8 mouse cellular contexts compared by ENCODE assay signal in genomic region chr13:23525901-23526300, GRCm38 (mm10). TPM values are rescaled to one million over a fixed set of nuclear protein-coding genes. Genes with fewer than 3 reads are reported as not detected.
DNase-seq lines count a peak whose midpoint lies in the region; ATAC-seq and TF ChIP-seq lines count a peak whose summit lies in the region.

No protein-coding gene starts in this region.

- no peak for TF ChIP-seq CTCF in ES-Bruce4 (IDR thresholded peaks at IDR 0.05; ENCODE audit: low read depth, low read length)

- H3K9ac ChIP-seq in heart, embryonic 13.5 days, result peak overlapping the region; percentile 78
- peak overlapping the region; percentile 90 for H3K9ac ChIP-seq in ES-Bruce4 (ENCODE audit: low read depth, poor library complexity, severe bottlenecking)
- peak overlapping the region; percentile 58; the same call in 1 of the 2 replicates for H3K9ac ChIP-seq in forebrain, embryonic 14.5 days (ENCODE audit: low read length)
- 0 out of 2 replicates have a peak overlapping the region, but pooled peaks have one; percentile 9 for H3K9ac ChIP-seq in liver, embryonic 16.5 days (ENCODE audit: low read depth, low read length)

- no peak overlapping the region for H3K27ac ChIP-seq in heart, embryonic 13.5 days (replicated peaks)
- H3K27ac ChIP-seq in ES-Bruce4 (ENCODE audit: insufficient read depth, low read length), result no peak overlapping the region; the same call in 1 of the 2 replicates
- no peak overlapping the region for H3K27ac ChIP-seq in forebrain, embryonic 14.5 days (ENCODE audit: low read depth, low read length)
- H3K27ac ChIP-seq in liver, embryonic 16.5 days (ENCODE audit: low read length), result no peak overlapping the region; the same call in 1 of the 2 replicates

- no peak for TF ChIP-seq POLR2A in ES-Bruce4 (IDR thresholded peaks at IDR 0.05; ENCODE audit: insufficient read depth, low read length)

- peaks cover 30% of the 10 kb centered on the region for H3K4me1 ChIP-seq in heart, embryonic 13.5 days
- no peaks in the 10 kb centered on the region for H3K4me1 ChIP-seq in ES-Bruce4 (ENCODE audit: control insufficient read depth, insufficient read depth, low read length)
- H3K4me1 ChIP-seq in forebrain, embryonic 14.5 days (ENCODE audit: control insufficient read depth, insufficient read depth, low read length), result peaks cover 6% of the 10 kb centered on the region
- peaks cover 16% of the 10 kb centered on the region for H3K4me1 ChIP-seq in liver, embryonic 16.5 days (ENCODE audit: control insufficient read depth, low read depth, low read length)

- no peak for TF ChIP-seq EP300 in ES-Bruce4 (IDR thresholded peaks at IDR 0.05; ENCODE audit: insufficient read depth, low read depth, low read length)

- WGBS in heart, embryonic 13.5 days, result 2% methylated on average over 10 of the region's 10 CpGs
- WGBS in forebrain, embryonic 14.5 days, result 2% methylated on average over 10 of the region's 10 CpGs
- 1% methylated on average over 10 of the region's 10 CpGs for WGBS in liver, embryonic 16.5 days (ENCODE audit: insufficient replicate concordance)

- no peak for ATAC-seq in heart, embryonic 13.5 days (ENCODE audit: extremely low read depth, insufficient number of reproducible peaks, low FRiP score, low TSS enrichment)
- ATAC-seq in forebrain, embryonic 14.5 days, result no peak
- ATAC-seq in liver, embryonic 16.5 days (ENCODE audit: low read depth), result no peak

- H3K36me3 ChIP-seq in heart, embryonic 13.5 days, result no peaks in the 10 kb centered on the region
- no peaks in the 10 kb centered on the region for H3K36me3 ChIP-seq in ES-Bruce4 (ENCODE audit: control insufficient read depth, insufficient read depth, low read length, poor library complexity, severe bottlenecking)
- H3K36me3 ChIP-seq in forebrain, embryonic 14.5 days (ENCODE audit: control insufficient read depth, insufficient read depth, low read length), result no peaks in the 10 kb centered on the region
- no peaks in the 10 kb centered on the region for H3K36me3 ChIP-seq in liver, embryonic 16.5 days (ENCODE audit: control insufficient read depth, insufficient read depth)

- peak overlapping the region; percentile 56 for H3K4me3 ChIP-seq in heart, embryonic 13.5 days
- peak overlapping the region; percentile 88 for H3K4me3 ChIP-seq in ES-Bruce4 (ENCODE audit: low read depth, low read length)
- H3K4me3 ChIP-seq in forebrain, embryonic 14.5 days (ENCODE audit: low read depth, low read length), result peak overlapping the region; percentile 40
- H3K4me3 ChIP-seq in liver, embryonic 16.5 days (ENCODE audit: low read depth, low read length), result peak overlapping the region; percentile 40

- intact Hi-C loops in heart, postnatal 36 days (cut with DNase I), result loop anchor here (5.0 kb wide), 1 partner anchor 1814 kb away; no protein-coding TSS in a partner anchor
- intact Hi-C loops in left cerebral cortex, postnatal 25 days (cut with DNase I), result loop anchor here (5.0 kb wide), 1 partner anchor 1499 kb away; no protein-coding TSS in a partner anchor

- H3K4me2 ChIP-seq in heart, embryonic 13.5 days, result peak overlapping the region; percentile 71
- H3K4me2 ChIP-seq in forebrain, embryonic 14.5 days (ENCODE audit: low read length), result peak overlapping the region; percentile 53
- H3K4me2 ChIP-seq in liver, embryonic 16.5 days (ENCODE audit: low read depth, low read length), result peak overlapping the region; percentile 56

- H3K9me3 ChIP-seq in heart, embryonic 13.5 days, result no peaks in the 10 kb centered on the region
- no peaks in the 10 kb centered on the region for H3K9me3 ChIP-seq in ES-Bruce4 (replicated peaks; ENCODE audit: control insufficient read depth, insufficient read depth, low read length, poor library complexity, severe bottlenecking)
- H3K9me3 ChIP-seq in forebrain, embryonic 14.5 days (replicated peaks; ENCODE audit: control insufficient read depth, low read length), result no peaks in the 10 kb centered on the region
- no peaks in the 10 kb centered on the region for H3K9me3 ChIP-seq in liver, embryonic 16.5 days (replicated peaks; ENCODE audit: control insufficient read depth, low read length)

- no peak for DNase-seq in heart, postnatal 36 days
- no peak for DNase-seq in forebrain, embryonic 14.5 days (ENCODE audit: low spot score)
- no peak for DNase-seq in cerebellum, adult 9-10 months
- no peak for DNase-seq in ovary, adult 18-20 months (ENCODE audit: low spot score)
- DNase-seq in left cerebral cortex, postnatal 25 days (ENCODE audit: low spot score in 2 of 2), result no peak

- H3K27me3 ChIP-seq in heart, embryonic 13.5 days (replicated peaks), result no peaks in the 10 kb centered on the region
- H3K27me3 ChIP-seq in ES-Bruce4 (ENCODE audit: control insufficient read depth, insufficient read depth, low read length, poor library complexity, severe bottlenecking), result no peaks in the 10 kb centered on the region
- H3K27me3 ChIP-seq in forebrain, embryonic 14.5 days (replicated peaks; ENCODE audit: control insufficient read depth, insufficient read depth, low read length), result no peaks in the 10 kb centered on the region
- no peaks in the 10 kb centered on the region for H3K27me3 ChIP-seq in liver, embryonic 16.5 days (ENCODE audit: control insufficient read depth, insufficient read depth, low read depth, low read length)

RNA-seq across cellular contexts. Expression of gene Hist1h4h, which starts 4.9 kb away (rescaled TPM):
- 6.3 and 7.2 TPM in 2 replicates for polyA plus RNA-seq in heart, embryonic 13.5 days (2015; fragmentation: Nextera tagmentation; extraction: Ambion mirVana)
- 100 to 1,000 TPM; 268 to 283 TPM for total RNA-seq in heart, postnatal 36 days (2021)
- 16.9 and 19.1 TPM in 2 replicates for polyA plus RNA-seq in ES-Bruce4 (2011; ENCODE audit: insufficient read depth, insufficient read length, low read depth, missing spikeins)
- polyA plus RNA-seq in forebrain, embryonic 14.5 days (2014; fragmentation: Nextera tagmentation; extraction: Ambion mirVana), result 4.3 and 7.1 TPM in 2 replicates
- polyA plus RNA-seq in liver, embryonic 16.5 days (2015; fragmentation: Nextera tagmentation; extraction: Ambion mirVana), result 5.5 and 9.8 TPM in 2 replicates
- 100 to 1,000 TPM; 300 to 349 TPM for total RNA-seq in left cerebral cortex, postnatal 25 days (2021)

RNA-seq across cellular contexts. Expression of gene Hist1h2af, which starts 7.8 kb away (rescaled TPM):
- 2.0 and 3.0 TPM in 2 replicates for polyA plus RNA-seq in heart, embryonic 13.5 days (2015; fragmentation: Nextera tagmentation; extraction: Ambion mirVana)
- 10 to 100 TPM; 14.1 to 19.0 TPM for total RNA-seq in heart, postnatal 36 days (2021)
- 68.8 and 97.9 TPM in 2 replicates for polyA plus RNA-seq in ES-Bruce4 (2011; ENCODE audit: insufficient read depth, insufficient read length, low read depth, missing spikeins)
- polyA plus RNA-seq in forebrain, embryonic 14.5 days (2014; fragmentation: Nextera tagmentation; extraction: Ambion mirVana), result 1.9 and 4.4 TPM in 2 replicates
- 2.0 and 6.7 TPM in 2 replicates for polyA plus RNA-seq in liver, embryonic 16.5 days (2015; fragmentation: Nextera tagmentation; extraction: Ambion mirVana)
- 1 to 10 TPM; 1.6 to 3.9 TPM for total RNA-seq in left cerebral cortex, postnatal 25 days (2021)

RNA-seq across cellular contexts. Expression of gene Hist1h3g, which starts 9.3 kb away (rescaled TPM):
- polyA plus RNA-seq in heart, embryonic 13.5 days (2015; fragmentation: Nextera tagmentation; extraction: Ambion mirVana), result 4.1 and 5.5 TPM in 2 replicates
- total RNA-seq in heart, postnatal 36 days (2021), result 1 to 10 TPM; 2.5 to 4.1 TPM
- polyA plus RNA-seq in ES-Bruce4 (2011; ENCODE audit: insufficient read depth, insufficient read length, low read depth, missing spikeins), result 8.9 and 16.9 TPM in 2 replicates
- polyA plus RNA-seq in forebrain, embryonic 14.5 days (2014; fragmentation: Nextera tagmentation; extraction: Ambion mirVana), result 2.2 and 5.3 TPM in 2 replicates
- polyA plus RNA-seq in liver, embryonic 16.5 days (2015; fragmentation: Nextera tagmentation; extraction: Ambion mirVana), result 11.0 and 14.8 TPM in 2 replicates
- 1 to 10 TPM; 3.1 to 4.6 TPM for total RNA-seq in left cerebral cortex, postnatal 25 days (2021)

RNA-seq across cellular contexts. Expression of gene Hist1h2bh, which starts 17.3 kb away (rescaled TPM):
- polyA plus RNA-seq in heart, embryonic 13.5 days (2015; fragmentation: Nextera tagmentation; extraction: Ambion mirVana), result 0.32 and 0.52 TPM in 2 replicates
- total RNA-seq in heart, postnatal 36 days (2021), result 1 to 10 TPM in 1 of 2 experiments, under 1 TPM in 1; 0.94 to 1.9 TPM
- polyA plus RNA-seq in ES-Bruce4 (2011; ENCODE audit: insufficient read depth, insufficient read length, low read depth, missing spikeins), result 3.9 and 4.2 TPM in 2 replicates
- 0.30 and 0.32 TPM in 2 replicates for polyA plus RNA-seq in forebrain, embryonic 14.5 days (2014; fragmentation: Nextera tagmentation; extraction: Ambion mirVana)
- polyA plus RNA-seq in liver, embryonic 16.5 days (2015; fragmentation: Nextera tagmentation; extraction: Ambion mirVana), result 1.1 and 1.8 TPM in 2 replicates
- under 1 TPM; 0.57 to 0.87 TPM for total RNA-seq in left cerebral cortex, postnatal 25 days (2021)

RNA-seq across cellular contexts. Expression of gene Hist1h3f, which starts 18.0 kb away (rescaled TPM):
- 0.28 and 0.48 TPM in 2 replicates for polyA plus RNA-seq in heart, embryonic 13.5 days (2015; fragmentation: Nextera tagmentation; extraction: Ambion mirVana)
- 10 to 100 TPM in 1 of 2 experiments, 1 to 10 TPM in 1; 7.4 to 10.0 TPM for total RNA-seq in heart, postnatal 36 days (2021)
- 1.5 TPM in 1 of 2 replicates, not detected in the other for polyA plus RNA-seq in ES-Bruce4 (2011; ENCODE audit: insufficient read depth, insufficient read length, low read depth, missing spikeins)
- 0.62 and 0.89 TPM in 2 replicates for polyA plus RNA-seq in forebrain, embryonic 14.5 days (2014; fragmentation: Nextera tagmentation; extraction: Ambion mirVana)
- polyA plus RNA-seq in liver, embryonic 16.5 days (2015; fragmentation: Nextera tagmentation; extraction: Ambion mirVana), result 1.2 and 1.4 TPM in 2 replicates
- total RNA-seq in left cerebral cortex, postnatal 25 days (2021), result 10 to 100 TPM; 16.0 to 17.8 TPM

Comparison
In these comparisons a context has a peak if more than half of its experiments do, and no peak if none do; other contexts are left out.
1. H3K9ac ChIP-seq: peak in every context shown above with its lines; median percentile 90 in ES-Bruce4; 78 in heart, embryonic 13.5 days; 58 in forebrain, embryonic 14.5 days; 9 in liver, embryonic 16.5 days.